Mouse (Mus musculus) erythroblast, embryonic 14.5 days (primary cell): ENCODE results near the gene Gm49345.

Experiments used
- GATA1 ChIP-seq: IDR thresholded peaks from 2 replicates; pipeline ENCODE4 v1.6.1; 2012; ENCODE audit warnings: low read length, inconsistent platforms, mixed read lengths
- TAL1 ChIP-seq: IDR thresholded peaks from 3 replicates; pipeline ENCODE4 v1.6.1; 2012; ENCODE audit warnings: low read length, inconsistent platforms, mixed read lengths

GRCm38 (mm10) chr13:67553730-67554129 lies 83.8 kb downstream of the Gm49345 start, which contains the start of gene Zfp748:
- TF ChIP-seq GATA1, result no peak
- TF ChIP-seq TAL1, result no peak
